Mouse (Mus musculus) layer of hippocampus, postnatal 14 days (tissue): ENCODE results near the gene Plekhs1. TPM values are rescaled to one million over a fixed set of nuclear protein-coding genes. Genes with fewer than 3 reads are reported as not detected.

Experiments
- DNase-seq, 2 experiments: peaks; one replicate each; pipeline ENCODE4 v3.0.0; 2021 to 2022; ENCODE audit warnings: low spot score in 2 of 2, mixed read lengths in 1 of 2
- long read RNA-seq, 2 experiments: library from polyadenylated mRNA; stranded (forward); transcript quantifications; one replicate each; pipeline ENCODE4 v2.0.0; 2021
- total RNA-seq, 2 experiments: library from RNA; stranded (reverse); gene quantifications; 2 replicates each; pipeline ENCODE4 v1.2.3; 2021

Plekhs1 gene
- 1 to 10 TPM in 1 of 2 experiments, under 1 TPM in 1; 0.45 to 1.1 TPM for total RNA-seq
- long read RNA-seq, experiment 1: 0 reads
- long read RNA-seq, experiment 2: 0 reads

DNA sequence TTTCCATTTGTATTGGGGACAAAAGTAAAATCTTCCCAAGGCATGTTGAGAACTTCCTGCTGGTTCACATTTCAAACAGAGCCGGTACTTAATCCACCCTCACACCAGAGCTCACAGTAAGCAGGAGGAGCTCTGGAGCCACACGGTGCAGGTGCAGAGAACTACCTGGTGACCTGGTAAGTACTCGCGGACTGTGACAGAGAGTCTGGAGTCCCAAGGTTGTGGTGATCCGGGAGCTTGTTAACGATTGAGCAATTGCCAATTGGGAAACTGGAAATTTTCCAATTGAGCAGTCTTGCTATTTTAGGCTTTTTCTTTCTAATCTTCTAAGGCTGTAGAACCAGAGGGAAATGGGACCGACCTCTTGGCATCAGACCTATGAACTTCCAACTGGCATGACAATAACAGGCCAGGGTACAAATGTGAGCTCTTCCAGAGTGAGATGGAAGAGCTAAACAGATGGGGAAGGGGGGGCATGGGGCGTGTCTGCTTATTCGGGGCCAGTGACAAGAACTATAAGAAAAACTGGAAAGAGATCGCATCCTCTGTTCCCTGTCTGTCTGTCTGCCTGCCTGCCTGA lies at the start of gene Plekhs1:
Plekhs1 (plus strand) TSS at position 119 of the 580 bp plus-strand sequence.
- no peak for DNase-seq

DNA sequence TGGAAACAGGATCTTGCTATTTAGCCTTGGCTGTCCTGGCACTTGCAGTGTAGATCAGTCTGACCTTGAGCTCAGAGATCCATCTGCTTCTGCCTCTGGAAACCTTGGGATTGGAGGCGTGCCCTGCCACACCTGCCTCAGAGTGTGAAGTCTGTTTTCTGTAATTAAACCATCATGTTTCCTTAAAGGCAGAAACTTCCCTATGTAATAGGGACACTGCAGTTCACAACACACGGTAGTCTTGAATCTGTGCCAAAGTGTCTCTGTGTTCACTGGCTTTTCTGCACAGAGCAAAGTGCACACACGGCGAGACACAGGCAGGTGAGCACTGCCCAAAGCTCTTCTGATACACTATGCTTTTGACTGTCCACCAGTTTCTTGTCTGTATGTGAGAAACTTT lies 43.0 kb upstream of the Plekhs1 start:
- DNase-seq: no peak

DNA sequence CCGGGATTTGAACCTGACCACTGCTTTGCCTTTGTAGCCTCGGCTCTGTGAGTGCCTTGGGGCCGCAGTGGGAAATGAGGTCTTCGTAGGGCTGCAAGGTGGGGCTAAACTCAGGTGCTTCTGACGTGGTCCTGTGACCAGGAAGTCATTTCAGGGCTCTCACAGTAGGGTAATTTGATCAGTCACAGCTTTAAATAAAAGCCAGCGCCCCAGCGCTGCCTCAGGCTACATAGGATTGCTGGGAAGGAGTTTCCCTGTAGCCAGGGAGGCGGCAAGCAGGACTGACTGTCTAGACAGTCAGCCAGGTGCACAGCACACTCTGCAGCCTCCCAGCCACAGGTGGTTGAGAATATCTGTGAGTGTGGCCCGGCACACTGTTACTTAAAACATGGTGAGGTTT lies 42.0 kb upstream of the Plekhs1 start:
- DNase-seq: no peak

DNA sequence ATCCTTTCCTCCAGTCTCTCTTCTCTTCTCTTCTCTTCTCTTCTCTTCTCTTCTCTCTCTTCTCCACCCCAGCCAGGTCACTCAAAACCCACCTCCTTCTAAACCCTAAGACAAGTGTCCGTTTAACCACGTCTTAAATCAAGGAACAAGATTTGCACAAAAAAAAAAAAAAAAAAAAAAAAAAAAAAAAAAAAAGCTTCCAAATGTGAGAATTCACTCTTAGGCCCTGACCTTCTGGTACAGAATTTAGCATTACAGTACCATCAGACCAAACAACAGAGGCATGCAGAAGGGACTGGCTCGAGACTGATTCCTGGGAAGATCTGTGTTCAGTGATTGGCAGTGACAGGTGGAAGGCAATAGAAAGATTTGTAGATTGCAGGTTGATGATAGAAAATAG lies 41.1 kb upstream of the Plekhs1 start:
- no peak for DNase-seq

DNA sequence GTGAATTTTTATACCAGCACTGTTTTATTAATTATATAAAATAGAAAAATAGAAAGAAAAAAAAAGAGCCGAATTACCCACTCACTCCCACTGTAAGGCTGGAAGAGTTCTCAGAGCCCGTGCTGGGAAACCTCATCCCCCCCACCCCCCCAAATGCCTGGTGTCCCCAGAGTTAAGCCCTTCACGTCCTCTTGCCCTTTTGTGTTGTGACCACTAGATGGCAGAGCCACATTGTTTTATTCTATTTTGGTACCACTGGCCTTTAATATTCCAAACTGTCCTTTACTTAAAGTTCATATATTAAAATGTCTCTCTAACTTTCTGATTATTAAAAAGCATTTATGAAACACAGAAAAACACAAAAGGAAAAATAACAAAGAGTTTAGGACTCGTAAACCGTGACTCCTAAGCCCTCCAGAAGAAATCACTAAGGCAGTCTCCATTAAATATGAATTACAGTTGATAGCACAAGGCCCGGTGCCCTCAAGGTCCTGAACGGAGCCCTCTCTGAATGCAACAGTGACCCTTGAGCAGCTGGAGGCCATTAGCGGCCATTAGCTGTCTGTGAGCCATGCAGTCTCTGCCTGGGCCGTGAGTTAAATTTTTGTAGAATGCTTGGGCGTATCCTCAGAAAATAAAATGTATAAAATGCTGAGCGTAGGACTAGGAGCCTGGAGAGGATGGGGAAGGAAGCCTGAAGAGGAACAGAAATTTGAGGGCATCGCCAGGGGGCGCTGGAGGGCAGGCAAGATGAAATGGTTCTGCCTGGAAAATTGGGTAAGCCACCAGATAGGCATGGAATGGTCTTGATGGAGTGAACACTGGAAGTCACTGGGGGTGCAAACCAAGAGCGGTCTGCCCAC lies 38.7 kb upstream of the Plekhs1 start:
- DNase-seq: peak; percentile 85 to 90

GRCm38 (mm10) chr19:56423370-56423769 lies 38.1 kb upstream of the Plekhs1 start:
- DNase-seq: no peak

- no peak for DNase-seq
These were observed 36.6 kb upstream of the Plekhs1 start for GRCm38 (mm10) chr19:56424606-56425395.

- no peak for DNase-seq
These were observed 35.9 kb upstream of the Plekhs1 start for GRCm38 (mm10) chr19:56425492-56425891.

GRCm38 (mm10) chr19:56430369-56430768 lies 31.1 kb upstream of the Plekhs1 start:
- DNase-seq: no peak

DNA sequence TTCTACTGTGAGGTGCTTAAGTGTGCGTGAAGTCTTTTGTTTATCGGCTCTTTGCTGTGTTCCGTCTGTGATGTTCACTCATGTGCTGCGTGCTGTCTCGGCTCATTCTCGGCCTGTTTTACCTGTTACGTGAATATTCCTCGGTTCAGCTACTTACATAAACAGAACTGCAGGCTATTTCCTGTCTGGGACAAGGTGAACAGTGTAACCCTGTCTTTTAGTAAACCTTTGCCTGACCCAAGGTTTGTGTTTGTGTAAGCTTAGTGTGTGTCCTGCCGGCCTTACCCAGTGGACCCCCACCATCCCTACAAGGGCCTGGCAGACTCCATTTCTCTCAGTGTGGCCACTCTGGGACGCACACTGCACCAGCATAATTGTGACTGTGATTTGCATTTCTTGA lies 28.7 kb upstream of the Plekhs1 start:
- no peak for DNase-seq

GRCm38 (mm10) chr19:56433581-56433980 lies 27.9 kb upstream of the Plekhs1 start:
- no peak for DNase-seq

DNA sequence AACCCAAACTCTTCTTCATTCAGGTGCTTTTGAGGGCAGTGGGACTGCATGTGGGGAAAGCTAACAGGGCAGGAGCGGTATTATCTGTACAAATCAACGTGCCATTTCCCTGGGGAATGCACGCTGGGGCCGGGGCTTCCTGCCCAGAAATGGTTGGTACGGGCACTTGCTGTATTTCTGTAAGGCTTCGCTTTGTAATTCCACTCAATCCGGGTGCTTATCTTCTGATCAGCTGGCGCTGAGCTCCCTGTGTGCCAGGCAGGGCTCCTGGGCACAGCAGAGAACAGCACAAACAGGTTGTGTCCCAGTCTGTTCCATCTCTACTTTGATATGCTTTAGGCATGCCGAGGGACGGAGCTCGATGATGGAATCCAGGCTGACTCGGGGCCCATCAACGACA lies 25.1 kb upstream of the Plekhs1 start:
- peak; percentile 45 to 65 for DNase-seq

- no peak for DNase-seq
These were observed 22.9 kb upstream of the Plekhs1 start for GRCm38 (mm10) chr19:56438357-56439071.

GRCm38 (mm10) chr19:56439072-56439434 lies 22.4 kb upstream of the Plekhs1 start:
- no peak for DNase-seq

DNA sequence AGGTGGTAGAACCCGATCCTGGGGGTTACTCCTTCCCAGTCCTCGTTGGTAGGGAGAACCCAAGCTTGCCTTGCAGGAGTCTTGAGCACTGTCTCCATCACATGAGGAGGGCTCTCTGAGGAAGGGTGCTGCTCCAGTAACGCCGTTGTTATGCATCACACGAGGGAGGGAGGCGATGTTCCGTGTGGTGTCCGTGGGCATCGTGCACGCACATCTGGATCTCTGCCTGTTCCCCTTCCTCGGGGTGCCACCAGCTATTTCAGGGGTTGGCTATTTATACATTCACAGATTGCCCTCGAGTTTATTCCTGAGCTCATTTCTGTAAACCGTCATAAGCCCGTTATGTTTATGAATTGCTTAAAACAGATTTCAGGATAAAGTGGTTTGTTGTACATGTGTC lies 18.0 kb upstream of the Plekhs1 start:
- DNase-seq: no peak

DNA sequence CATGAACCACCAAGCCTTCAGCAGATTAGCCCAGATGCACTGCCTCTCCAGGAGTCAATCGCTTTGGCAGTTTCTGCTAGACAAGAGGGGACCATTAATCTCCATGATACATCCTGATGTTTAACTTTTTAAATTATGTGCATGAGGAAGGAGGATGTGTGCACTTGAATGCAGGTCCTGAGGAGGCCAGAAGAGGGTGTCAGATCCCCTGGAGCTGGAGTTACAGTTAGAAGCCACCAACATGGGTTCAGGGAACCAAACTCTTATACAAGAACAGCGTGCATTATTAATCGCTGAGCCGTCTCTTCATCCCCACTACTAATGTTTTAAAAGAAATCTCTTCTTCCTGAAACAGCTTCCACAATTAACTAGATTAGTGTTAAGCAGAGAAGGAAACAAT lies 12.7 kb upstream of the Plekhs1 start:
- DNase-seq: no peak

DNA sequence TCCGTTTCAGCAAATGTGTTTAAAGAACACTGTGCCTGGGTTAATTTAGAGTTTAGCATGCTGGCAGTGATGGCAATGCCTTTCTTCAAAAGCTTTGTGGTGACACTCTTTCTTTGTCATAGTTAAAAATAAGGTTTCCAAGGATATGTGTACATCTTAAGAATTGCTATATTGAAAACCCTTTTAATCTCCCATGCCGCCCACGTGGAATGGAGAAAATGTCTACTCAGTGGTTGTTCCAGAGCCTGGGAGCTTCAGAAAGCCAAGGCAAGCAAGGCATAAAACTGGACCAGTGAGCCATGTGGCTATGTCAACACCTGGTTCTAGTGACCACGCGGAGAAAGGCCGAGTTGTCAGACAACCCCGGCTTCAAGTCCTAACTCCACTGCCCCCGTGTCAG lies 11.9 kb upstream of the Plekhs1 start:
- DNase-seq: no peak

DNA sequence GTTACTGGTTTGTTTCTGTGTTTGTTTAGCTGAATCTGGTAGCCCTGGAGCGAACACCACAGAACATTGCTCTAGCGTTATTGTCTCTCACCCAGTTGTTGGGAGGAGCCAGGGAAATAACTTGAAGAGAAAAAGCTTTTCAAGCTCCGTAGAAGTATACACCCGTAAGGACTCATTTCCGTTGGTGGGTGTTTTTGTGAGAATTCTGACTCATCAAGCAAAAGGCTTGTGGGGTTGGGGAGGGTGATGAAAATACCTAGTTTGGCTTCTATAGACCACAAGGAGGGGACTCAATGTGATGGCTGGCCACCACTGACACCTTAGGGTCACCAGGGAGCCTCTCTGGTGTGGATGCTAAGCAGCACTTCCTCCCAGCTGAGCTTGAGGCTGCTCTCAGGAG lies 10.5 kb upstream of the Plekhs1 start:
- DNase-seq: no peak

- DNase-seq: no peak
These were observed 9.6 kb upstream of the Plekhs1 start for GRCm38 (mm10) chr19:56451867-56452266.

DNA sequence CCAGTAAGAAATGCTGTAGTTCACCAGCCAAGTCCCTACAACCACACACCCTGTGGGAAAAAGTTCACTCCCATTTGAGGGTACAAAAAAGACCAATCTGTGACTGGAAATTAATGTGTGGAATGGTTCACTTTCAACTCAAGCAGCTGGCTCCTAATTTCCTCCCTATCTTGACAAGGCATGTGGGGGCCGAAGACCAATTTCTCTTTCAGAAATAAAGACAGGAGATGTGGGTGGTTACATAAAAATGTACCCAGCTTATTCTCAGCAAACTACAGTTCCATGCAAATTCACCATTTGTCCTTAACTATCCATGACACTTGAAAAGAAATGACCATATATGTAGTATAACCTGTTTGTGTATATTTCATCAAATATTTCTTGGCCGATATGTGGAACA lies 9.0 kb upstream of the Plekhs1 start:
- DNase-seq: no peak

- DNase-seq: no peak
These were observed 6.6 kb upstream of the Plekhs1 start for GRCm38 (mm10) chr19:56454862-56455261.
